Mouse (Mus musculus): Measurements from ENCODE around the gene Tsc22d4.
"Not testable (repeated sequence)": the region's sequence is repeated elsewhere in the genome, so short reads cannot be mapped to it uniquely, and the experiment has no call there.

Tsc22d4 gene

GRCm38 (mm10) chr5:137742048-137742447 is 3.5 kb upstream of the Tsc22d4 start:
- no peak for DNase-seq

GRCm38 (mm10) chr5:137742836-137743235 is 2.7 kb upstream of the Tsc22d4 start:
- no peak for DNase-seq

DNA sequence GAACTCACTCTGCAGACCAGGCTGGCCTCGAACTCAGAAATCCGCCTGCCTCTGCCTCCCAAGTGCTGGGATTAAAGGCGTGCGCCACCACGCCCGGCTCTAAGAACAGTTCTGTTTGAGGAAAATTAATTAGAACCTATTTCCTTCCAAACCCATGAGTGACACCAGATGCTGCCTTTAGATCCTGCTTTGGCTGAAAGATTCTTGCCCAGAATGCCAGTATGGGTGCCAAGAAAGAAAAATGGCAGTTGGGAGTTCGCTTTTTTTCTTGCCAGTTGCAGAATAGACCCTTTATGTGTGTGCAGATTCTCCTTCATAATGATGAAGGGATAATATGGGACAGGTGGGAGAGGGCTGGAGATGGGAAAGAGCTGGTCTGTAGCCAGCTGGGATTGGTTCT is 1.3 kb upstream of the Tsc22d4 start:
- no peak for DNase-seq

DNA sequence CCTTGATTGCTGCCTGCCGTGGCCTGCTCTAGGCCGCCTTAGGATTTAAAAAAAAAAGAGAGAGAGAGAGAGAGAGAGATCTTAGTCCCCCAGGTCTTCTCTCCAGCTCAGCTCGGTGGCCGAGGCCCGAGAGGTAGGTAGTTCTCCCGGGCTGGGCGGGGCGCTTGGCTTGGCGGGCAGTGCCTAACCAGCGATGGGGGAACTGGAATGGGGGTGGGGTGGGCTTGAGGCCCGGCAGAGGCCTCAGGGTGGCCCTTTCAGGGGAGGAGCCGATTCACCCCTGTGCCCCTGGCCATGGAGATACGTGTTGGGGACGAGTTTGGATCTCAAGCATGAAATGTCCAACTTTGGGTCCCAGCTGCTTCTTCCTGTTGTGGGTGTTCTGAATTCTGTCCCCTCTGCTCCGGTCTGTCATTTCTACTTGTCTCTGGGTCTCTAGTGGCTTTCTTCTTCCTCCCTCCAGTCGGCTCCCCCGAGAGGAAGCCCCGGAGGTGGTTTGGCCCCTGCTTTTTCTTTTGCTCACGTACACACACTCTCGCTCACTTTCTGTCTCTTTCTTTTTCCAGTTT is 836 bp downstream of the Tsc22d4 start:
- DNase-seq: peak; percentile 56

DNA sequence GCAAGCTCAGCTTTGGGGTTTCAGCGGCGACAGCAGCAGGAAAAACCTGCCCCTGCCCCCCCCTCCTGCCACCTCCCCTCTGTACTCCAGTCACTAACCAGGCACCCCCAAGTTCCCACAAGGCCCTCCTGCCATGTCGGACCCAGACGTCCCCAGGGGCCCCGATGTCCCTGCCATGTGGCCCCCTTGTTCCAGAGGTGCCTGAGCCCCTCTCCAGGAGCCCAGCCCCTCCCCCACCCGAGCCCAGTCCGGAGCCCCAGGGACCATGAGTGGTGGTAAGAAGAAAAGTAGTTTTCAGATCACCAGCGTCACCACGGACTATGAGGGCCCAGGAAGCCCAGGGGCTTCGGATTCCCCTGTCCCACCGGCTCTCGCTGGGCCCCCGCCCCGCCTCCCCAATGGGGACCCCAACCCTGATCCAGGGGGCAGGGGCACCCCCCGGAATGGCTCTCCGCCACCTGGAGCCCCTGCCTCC is 1.4 kb downstream of the Tsc22d4 start:
- DNase-seq: no peak

GRCm38 (mm10) chr5:137747326-137747961 is 1.9 kb downstream of the Tsc22d4 start:
- DNase-seq: peak; percentile 42

- no peak for DNase-seq
These were observed 2.7 kb downstream of the Tsc22d4 start for GRCm38 (mm10) chr5:137748130-137748770.

DNA sequence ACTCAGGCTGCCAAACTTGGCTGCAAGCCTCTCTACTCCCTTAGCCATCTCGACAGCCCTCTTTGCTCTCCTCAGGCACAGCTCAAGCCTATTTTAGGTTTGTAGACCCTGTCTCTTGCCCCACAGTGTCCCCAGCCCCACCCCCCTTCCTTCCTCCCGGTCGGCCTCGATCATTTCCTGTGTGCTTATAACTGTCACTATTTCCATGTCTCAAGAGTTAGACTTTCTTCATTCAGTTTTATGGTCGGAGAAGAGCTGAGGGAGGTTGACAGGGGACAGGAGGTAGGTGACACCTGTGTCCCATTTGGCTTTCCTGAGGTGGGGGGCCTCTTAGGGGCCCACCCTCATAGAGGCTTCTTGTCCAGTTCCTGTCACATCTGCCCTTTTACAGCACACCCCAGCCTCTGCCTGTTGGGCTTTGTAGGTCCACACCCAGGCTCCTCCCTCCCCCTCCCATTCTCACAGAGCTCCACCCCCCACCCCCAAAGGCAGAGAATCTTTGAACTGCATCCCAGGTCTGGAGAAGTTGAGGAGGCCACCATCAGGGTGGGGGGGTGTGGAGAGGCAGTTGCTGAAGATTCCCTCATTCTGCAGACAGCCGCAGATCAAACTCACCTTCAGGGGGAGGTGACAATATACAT is 3.8 kb downstream of the Tsc22d4 start:
- no peak for DNase-seq

- not testable (repeated sequence) for DNase-seq
These were observed 4.7 kb downstream of the Tsc22d4 start for GRCm38 (mm10) chr5:137750212-137750611.

DNA sequence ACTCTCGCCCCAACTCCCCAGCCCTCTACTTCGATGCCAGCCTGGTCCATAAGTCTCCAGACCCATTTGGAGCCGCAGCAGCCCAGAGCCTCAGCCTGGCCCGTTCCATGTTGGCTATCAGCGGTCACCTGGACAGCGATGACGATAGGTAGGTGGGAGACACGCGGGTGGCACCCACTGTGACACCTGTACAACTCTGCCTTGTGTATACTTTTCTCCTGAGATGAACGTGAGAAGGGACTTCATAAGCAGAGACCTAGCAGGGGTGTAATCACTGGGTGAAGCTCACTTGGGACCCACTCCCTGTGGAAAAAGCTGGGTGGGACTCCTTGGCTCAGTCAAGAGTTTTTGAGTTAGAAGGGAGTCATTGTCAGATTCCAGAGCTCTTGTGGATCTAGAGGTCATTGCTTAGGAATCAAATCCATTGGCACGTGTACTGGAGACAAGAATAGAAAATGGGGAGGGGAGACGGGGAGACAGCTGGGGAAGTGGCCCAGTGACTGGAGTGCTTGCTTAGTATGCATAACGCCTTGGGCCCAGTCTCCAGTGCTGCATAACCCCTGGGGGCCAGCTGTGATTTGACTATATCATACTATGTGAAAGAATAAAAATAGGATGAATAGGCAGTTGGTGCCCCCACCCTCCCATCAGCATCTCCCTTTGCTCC is 5.8 kb downstream of the Tsc22d4 start:
- no peak for DNase-seq

DNA sequence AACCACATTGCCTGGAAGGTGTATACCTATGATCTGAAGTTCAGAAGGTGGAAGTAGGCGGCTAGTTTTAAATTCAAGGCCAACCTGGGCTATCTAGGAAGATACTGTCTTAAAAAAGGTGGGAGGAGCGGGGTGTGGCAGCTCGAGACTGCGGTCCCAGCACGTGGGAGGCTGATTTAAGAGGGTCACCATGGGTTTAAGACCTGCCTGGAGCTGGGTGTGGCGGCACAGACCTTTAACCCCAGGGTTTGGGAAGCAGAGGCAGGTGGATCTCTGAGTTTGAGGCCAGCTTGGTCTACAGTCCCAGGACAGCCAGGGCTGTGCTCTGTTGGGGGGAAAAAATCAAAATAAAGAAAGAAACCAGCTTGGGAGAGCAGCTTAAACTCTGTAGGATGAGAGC is 6.5 kb downstream of the Tsc22d4 start:
- DNase-seq: no peak

DNA sequence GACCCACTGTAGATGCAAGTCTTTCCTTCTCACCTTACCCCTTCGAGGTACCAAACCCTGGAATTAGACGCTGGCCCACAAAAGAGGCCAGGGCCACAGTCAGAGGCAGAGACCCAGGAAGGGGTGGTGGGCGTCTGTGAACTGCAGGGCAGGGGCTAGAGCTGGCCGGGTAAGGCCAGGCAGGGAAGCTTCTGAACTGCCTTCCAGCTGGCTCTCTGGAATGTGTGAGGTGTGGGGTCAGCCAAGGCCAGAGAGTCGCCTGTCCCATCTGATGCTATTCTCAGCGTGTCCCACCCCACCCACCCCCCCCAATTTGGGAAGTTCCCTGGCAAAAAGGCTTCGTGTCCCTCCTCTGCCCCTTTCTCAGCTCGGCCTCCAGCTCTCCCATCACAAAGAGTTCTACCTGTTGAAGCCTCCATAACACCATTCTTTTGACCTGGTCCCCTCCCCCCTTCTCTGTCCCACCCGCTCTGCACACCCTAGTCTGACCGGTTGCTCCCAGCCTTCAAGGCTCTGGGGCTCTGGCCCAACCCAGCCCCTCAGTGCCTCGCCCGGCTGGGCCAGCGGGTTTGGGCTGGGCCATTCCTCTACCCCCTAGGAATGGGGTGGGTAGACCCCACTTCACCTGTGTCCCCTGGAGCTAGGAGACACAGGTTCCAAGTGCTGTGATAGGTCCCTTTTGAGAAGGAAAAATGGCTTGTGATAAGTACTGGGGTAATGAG is 7.7 kb downstream of the Tsc22d4 start:
- DNase-seq: no peak

- no peak for DNase-seq
These were observed 9.9 kb downstream of the Tsc22d4 start for GRCm38 (mm10) chr5:137755425-137755824.

DNA sequence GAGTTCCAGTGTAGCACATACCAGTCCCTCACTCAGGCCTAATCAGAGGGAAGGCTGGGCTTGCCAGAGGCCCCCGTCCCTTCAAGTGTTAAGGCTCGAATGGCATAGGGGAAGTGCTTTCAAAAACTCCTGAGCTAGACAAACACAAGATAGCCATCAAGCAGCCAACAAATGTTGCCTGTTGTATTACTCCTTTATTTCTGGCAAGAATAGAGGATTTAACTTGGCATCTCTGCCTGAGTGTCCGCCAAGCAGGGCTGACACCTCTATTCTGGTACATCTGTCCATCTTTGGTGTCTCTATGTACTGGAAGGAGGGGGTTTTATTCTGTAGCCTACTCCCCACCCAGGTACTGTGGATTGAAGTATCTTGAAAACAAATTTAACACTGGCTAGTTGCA is 10.6 kb downstream of the Tsc22d4 start:
- no peak for DNase-seq

DNA sequence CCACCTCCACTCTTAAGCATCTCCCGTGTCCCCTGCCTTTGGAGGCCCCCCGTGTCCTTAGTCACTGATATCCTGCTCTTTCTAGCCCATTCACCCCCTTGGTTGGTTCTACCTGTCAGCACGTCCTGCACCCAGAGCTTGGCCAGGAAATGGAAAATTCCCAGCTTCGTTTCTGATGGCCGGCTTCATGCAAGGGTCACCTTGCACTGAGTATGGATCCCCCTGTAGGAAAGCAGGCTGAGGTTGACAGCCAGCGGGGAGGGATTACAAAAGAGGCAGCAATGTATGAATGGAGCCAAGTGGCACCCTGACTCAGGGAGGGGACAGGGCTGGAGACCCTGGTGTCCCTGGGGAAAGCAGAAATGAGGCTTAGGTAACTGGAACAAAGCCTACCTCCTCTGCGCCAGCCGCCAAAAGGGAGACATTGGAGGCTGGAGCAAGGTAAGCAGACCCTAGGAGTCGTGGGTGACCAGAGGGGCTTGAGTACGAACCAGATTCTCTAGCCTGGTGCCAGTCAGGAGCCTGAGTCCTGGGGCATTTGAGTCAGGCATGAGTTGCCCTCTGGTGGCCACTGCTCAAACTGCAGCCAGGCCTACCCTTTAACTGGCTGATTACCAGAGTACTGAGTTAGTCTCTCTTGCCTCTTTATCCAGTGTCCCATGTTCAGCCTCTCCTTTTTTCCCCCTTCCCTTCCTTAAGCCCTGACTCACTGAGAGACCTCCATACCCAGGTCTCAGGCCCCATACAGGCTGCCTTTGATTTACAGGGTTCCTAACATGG is 11.5 kb downstream of the Tsc22d4 start:
- peak; percentile 89 for DNase-seq

DNA sequence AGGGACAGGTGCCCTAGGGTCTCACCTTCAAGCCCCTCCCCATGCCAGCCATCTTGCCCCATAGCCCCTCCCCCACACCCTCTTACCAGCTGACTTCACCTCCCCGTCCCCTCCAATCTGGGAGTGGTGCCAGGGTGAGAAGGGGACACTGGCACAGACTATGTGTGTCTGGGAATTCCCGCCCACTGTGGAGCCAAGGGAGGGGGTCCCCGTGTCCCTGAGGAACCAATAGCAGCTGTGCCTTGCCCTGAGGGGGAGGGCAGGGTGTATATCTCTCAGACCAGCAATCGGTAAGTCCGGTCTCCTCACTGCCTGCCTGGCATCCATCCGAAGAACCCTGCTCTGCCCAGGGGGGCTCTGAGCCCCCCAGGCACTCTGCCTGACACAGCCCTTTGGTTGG is 12.4 kb downstream of the Tsc22d4 start:
- peak; percentile 76 for DNase-seq

DNA sequence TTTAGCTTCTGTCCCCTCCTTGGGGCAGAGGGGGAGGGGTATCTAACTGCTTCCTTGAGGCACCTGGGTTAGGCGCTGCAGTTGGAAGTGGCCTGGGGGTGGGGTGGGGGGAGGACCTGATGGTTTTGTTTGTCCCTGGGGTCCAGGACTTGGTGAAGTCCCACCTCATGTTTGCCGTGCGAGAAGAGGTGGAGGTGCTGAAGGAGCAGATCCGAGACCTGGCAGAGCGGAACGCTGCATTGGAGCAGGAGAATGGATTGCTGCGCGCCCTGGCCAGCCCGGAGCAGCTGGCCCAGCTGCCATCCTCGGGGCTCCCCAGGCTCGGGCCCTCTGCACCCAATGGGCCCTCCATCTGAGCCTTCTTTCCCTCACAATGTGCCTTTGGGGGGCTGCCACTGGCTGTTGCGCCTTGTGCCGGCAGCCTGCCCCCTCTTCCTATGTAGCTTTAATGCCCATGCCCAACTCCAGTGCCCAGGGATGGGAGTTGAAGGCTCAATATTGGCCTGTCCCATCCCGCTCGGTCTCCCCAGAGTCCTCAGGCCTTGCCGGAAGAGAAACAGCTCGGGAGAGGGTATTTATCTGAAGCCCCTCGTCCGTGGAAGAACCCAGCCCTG is 13.5 kb downstream of the Tsc22d4 start:
- no peak for DNase-seq

GRCm38 (mm10) chr5:137759971-137760412 is 14.5 kb downstream of the Tsc22d4 start:
- peak; percentile 81 for DNase-seq

GRCm38 (mm10) chr5:137764609-137765340 is 19.2 kb downstream of the Tsc22d4 start:
- no peak for DNase-seq

DNA sequence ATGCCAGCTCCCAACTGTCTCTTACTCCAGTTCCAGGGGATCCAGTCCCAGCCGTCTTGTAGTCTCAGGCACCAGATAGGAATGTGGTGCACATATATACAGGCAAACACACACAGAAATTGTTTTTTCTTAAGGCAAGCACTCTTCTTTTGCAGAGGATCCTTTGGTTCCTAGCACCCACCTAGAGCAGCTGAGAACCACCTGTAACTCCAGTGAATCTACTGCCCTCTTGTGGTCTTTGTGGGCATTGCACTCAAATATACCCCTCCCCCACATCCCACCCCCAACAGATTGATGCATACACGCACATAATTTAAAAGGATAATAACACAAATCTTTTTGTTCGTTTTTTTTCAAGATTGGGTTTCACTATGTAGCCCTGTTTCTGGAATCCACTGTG is 20.7 kb downstream of the Tsc22d4 start:
- no peak for DNase-seq

GRCm38 (mm10) chr5:137768475-137768874 is 22.9 kb downstream of the Tsc22d4 start:
- DNase-seq: no peak
